Mouse (Mus musculus) spleen, adult 2 months (tissue): Measurements from ENCODE around the gene Osbp.

Source experiments
- CTCF ChIP-seq: fragments of 200-500 bp; IDR thresholded peaks from 2 replicates; pipeline ENCODE4 v1.5.1; 2011; ENCODE audit warnings: mild to moderate bottlenecking, inconsistent platforms; ENCODE audit not compliant: insufficient read depth, insufficient read length, insufficient replicate concordance; ENCODE audit errors: extremely low read depth
- POLR2A ChIP-seq: fragments of 200-500 bp; IDR thresholded peaks from 2 replicates; pipeline ENCODE4 v1.6.1; 2011; ENCODE audit warnings: low read depth, low read length, inconsistent platforms

GRCm38 (mm10) chr19:11965023-11965942 lies at the start of gene Osbp:
- TF ChIP-seq CTCF (no peak), POLR2A (peak; percentile 79)
